In genomic region chr14:56402311-56403071, GRCm38 (mm10) we compare ENCODE assay signal across 9 mouse cellular contexts. TPM values are rescaled to one million over a fixed set of nuclear protein-coding genes. Genes with fewer than 3 reads are reported as not detected.
DNase-seq lines count a peak whose midpoint lies in the region; ATAC-seq and TF ChIP-seq lines count a peak whose summit lies in the region.
"Had no signal": no experiment of that assay in that cellular context is flagged by ENCODE, and none has a peak within 500 bp of the region (broad histone marks: within the 10 kb centered on the region; RNA-seq: fewer than 3 reads in every experiment).

Gene Rnf17 (plus strand): TSS chr14:56402581.

- no peak for DNase-seq in lung, adult 2 months
- DNase-seq in embryonic facial prominence, embryonic 14.5 days (ENCODE audit: low spot score) = no peak
- peak; percentile 45 for DNase-seq in liver, embryonic 11.5 days (ENCODE audit: low spot score)
- peak; percentile 55 for DNase-seq in testis, postnatal 10 days (ENCODE audit: low spot score)
- DNase-seq in layer of hippocampus, adult 9-10 months (ENCODE audit: low spot score) = no peak
- no peak for DNase-seq in thymus, postnatal 25 days
- DNase-seq: adrenal gland, postnatal 14 days; lung, postnatal 14 days had no signal

- peak within 1 kb of the TSS; percentile 9; the same call in 1 of the 2 replicates for H3K4me3 ChIP-seq in lung, embryonic 16.5 days (ENCODE audit: low read length)
- no peak within 1 kb of the TSS for H3K4me3 ChIP-seq in lung, adult 2 months (replicated peaks; ENCODE audit: extremely low read depth, low read depth, low read length)
- no peak within 1 kb of the TSS for H3K4me3 ChIP-seq in embryonic facial prominence, embryonic 14.5 days (ENCODE audit: low read depth, low read length)
- peak within 1 kb of the TSS; percentile 40 for H3K4me3 ChIP-seq in liver, embryonic 11.5 days (ENCODE audit: low read depth, low read length)

- no peak for ATAC-seq in lung, embryonic 16.5 days (ENCODE audit: low read depth)
- no peak for ATAC-seq in embryonic facial prominence, embryonic 14.5 days (ENCODE audit: low read depth)
- ATAC-seq in liver, embryonic 11.5 days (replicated peaks; ENCODE audit: low FRiP score) = peak; percentile 76

- 65% methylated on average over 33 of the region's 34 CpGs for WGBS in lung, embryonic 16.5 days
- 71% methylated on average over 34 of the region's 34 CpGs for WGBS in lung, adult 2 months
- 73% methylated on average over 31 of the region's 34 CpGs for WGBS in embryonic facial prominence, embryonic 14.5 days
- 56% methylated on average over 34 of the region's 34 CpGs for WGBS in liver, embryonic 11.5 days

- no peaks in the 10 kb centered on the region for H3K27me3 ChIP-seq in lung, embryonic 16.5 days (ENCODE audit: control insufficient read depth, insufficient read depth, low read depth, low read length)
- no peaks in the 10 kb centered on the region for H3K27me3 ChIP-seq in embryonic facial prominence, embryonic 14.5 days (replicated peaks; ENCODE audit: control insufficient read depth, insufficient read depth, low read length)
- H3K27me3 ChIP-seq in liver, embryonic 11.5 days (replicated peaks; ENCODE audit: control insufficient read depth, insufficient read depth, low read length) = no peaks in the 10 kb centered on the region

- no peaks in the 10 kb centered on the region for H3K9me3 ChIP-seq in lung, embryonic 16.5 days (ENCODE audit: control insufficient read depth, low read length)
- no peaks in the 10 kb centered on the region for H3K9me3 ChIP-seq in embryonic facial prominence, embryonic 14.5 days (ENCODE audit: control insufficient read depth, low read length)
- H3K9me3 ChIP-seq in liver, embryonic 11.5 days (ENCODE audit: control insufficient read depth, low read length) = no peaks in the 10 kb centered on the region

- no peak for TF ChIP-seq CTCF in lung, adult 2 months (IDR thresholded peaks at IDR 0.05; ENCODE audit: insufficient read depth, low read length)

- no peak within 1 kb of the TSS for H3K27ac ChIP-seq in lung, embryonic 16.5 days (ENCODE audit: low read length)
- H3K27ac ChIP-seq in embryonic facial prominence, embryonic 14.5 days (replicated peaks; ENCODE audit: low read depth, low read length) = no peak within 1 kb of the TSS
- H3K27ac ChIP-seq in liver, embryonic 11.5 days (ENCODE audit: low read depth, low read length) = no peak within 1 kb of the TSS

- H3K4me2 ChIP-seq in lung, embryonic 16.5 days (ENCODE audit: low read depth, low read length) = no peak within 1 kb of the TSS
- peak within 1 kb of the TSS; percentile 26; the same call in 1 of the 2 replicates for H3K4me2 ChIP-seq in embryonic facial prominence, embryonic 14.5 days (ENCODE audit: low read depth, low read length)
- peak within 1 kb of the TSS; percentile 57 for H3K4me2 ChIP-seq in liver, embryonic 11.5 days

- H3K36me3 ChIP-seq in lung, embryonic 16.5 days (ENCODE audit: control insufficient read depth, insufficient read depth, low read length) = no peaks in the 10 kb centered on the region
- no peaks in the 10 kb centered on the region for H3K36me3 ChIP-seq in embryonic facial prominence, embryonic 14.5 days (ENCODE audit: control insufficient read depth, insufficient read depth, low read length)
- H3K36me3 ChIP-seq in liver, embryonic 11.5 days (ENCODE audit: control insufficient read depth, insufficient read depth, low read length) = no peaks in the 10 kb centered on the region

- no peaks in the 10 kb centered on the region for H3K4me1 ChIP-seq in lung, embryonic 16.5 days (replicated peaks; ENCODE audit: control insufficient read depth, insufficient read depth, low read length)
- no peaks in the 10 kb centered on the region for H3K4me1 ChIP-seq in lung, adult 2 months (ENCODE audit: control insufficient read depth, insufficient read depth, low read length)
- H3K4me1 ChIP-seq in embryonic facial prominence, embryonic 14.5 days (ENCODE audit: control insufficient read depth, insufficient read depth, low read length) = no peaks in the 10 kb centered on the region
- no peaks in the 10 kb centered on the region for H3K4me1 ChIP-seq in liver, embryonic 11.5 days (replicated peaks; ENCODE audit: control insufficient read depth, insufficient read depth, low read length)

- no peak for TF ChIP-seq POLR2A in lung, adult 2 months (IDR thresholded peaks at IDR 0.05; ENCODE audit: borderline replicate concordance, extremely low read depth, low read depth, low read length)

- no peak within 1 kb of the TSS for H3K9ac ChIP-seq in lung, embryonic 16.5 days (ENCODE audit: low read length)
- H3K9ac ChIP-seq in embryonic facial prominence, embryonic 14.5 days (ENCODE audit: low read depth, low read length) = no peak within 1 kb of the TSS
- peak within 1 kb of the TSS; percentile 48 for H3K9ac ChIP-seq in liver, embryonic 11.5 days (ENCODE audit: low read depth, low read length)

RNA-seq across cellular contexts. Expression of gene Rnf17, which starts in this region (rescaled TPM):
- polyA plus RNA-seq in lung, embryonic 16.5 days (2015; fragmentation: Nextera tagmentation; extraction: Ambion mirVana) = 1.1 and 1.4 TPM in 2 replicates
- polyA plus RNA-seq in lung, adult 2 months (2012; rRNA removed) = not detected in 2 replicates
- polyA plus RNA-seq in embryonic facial prominence, embryonic 14.5 days (2014; fragmentation: Nextera tagmentation; extraction: Ambion mirVana) = 1.5 and 3.1 TPM in 2 replicates
- 7.5 and 7.9 TPM in 2 replicates for polyA plus RNA-seq in liver, embryonic 11.5 days (2014; fragmentation: Nextera tagmentation; extraction: Ambion mirVana)

Comparison
In these comparisons a context has a peak if more than half of its experiments do, and no peak if none do; other contexts are left out.
1. H3K4me3 ChIP-seq: peak in lung, embryonic 16.5 days (single experiment) and liver, embryonic 11.5 days (single experiment); none in lung, adult 2 months (single experiment) and embryonic facial prominence, embryonic 14.5 days (single experiment).
2. DNase-seq: peak in liver, embryonic 11.5 days (single experiment) and testis, postnatal 10 days (single experiment); none in lung, adult 2 months (single experiment), embryonic facial prominence, embryonic 14.5 days (single experiment), layer of hippocampus, adult 9-10 months (single experiment) and thymus, postnatal 25 days (single experiment).